Mouse (Mus musculus): Measurements from ENCODE around the gene Hoxd8. TPM values are rescaled to one million over a fixed set of nuclear protein-coding genes. Genes with fewer than 3 reads are reported as not detected.

Gene Hoxd8
- polyA plus RNA-seq, 1 experiment from 2014 or later = 2.7 TPM

DNA sequence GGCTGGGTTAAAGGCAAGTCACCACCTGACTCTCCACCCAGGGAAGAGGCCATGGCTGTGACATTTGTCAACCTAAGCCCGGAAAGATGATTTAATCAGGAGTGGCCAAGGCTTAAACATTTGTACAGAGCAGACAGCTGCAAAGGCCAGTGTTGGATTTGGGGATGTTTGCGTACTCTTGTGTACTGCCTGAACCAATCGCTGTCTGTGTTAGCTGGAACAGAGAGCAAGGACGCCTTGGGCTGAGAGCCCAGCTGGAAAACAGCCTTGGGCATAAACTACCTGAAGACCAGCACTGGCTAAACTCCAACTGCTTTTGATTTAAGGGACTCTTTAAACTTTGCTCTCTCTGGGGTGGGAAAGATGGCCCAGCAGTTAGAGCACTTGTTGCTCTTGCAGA lies 4.3 kb downstream of the Hoxd8 start:
- H3K4me1 ChIP-seq (replicated peaks; ENCODE audit: control insufficient read depth, insufficient read depth, low read length) = no peaks in the 10 kb centered on the region
- no peak overlapping the region for H3K4me2 ChIP-seq (replicated peaks; ENCODE audit: low read depth)
- no peak overlapping the region for H3K9ac ChIP-seq (ENCODE audit: low read depth, low read length)
- H3K27ac ChIP-seq (ENCODE audit: low read depth, low read length) = no peak overlapping the region
- WGBS = 31% methylated on average over 4 of the region's 4 CpGs
- no peak overlapping the region for H3K4me3 ChIP-seq (ENCODE audit: low read depth, low read length)
- H3K9me3 ChIP-seq (ENCODE audit: control insufficient read depth) = no peaks in the 10 kb centered on the region
- H3K27me3 ChIP-seq (replicated peaks; ENCODE audit: control insufficient read depth, insufficient read depth, low read length) = peaks cover 94% of the 10 kb centered on the region
- no peak for ATAC-seq
- no peaks in the 10 kb centered on the region for H3K36me3 ChIP-seq (ENCODE audit: control insufficient read depth, insufficient read depth)
- no peak for TF ChIP-seq CTCF (IDR thresholded peaks at IDR 0.05; ENCODE audit: low read depth)

- no peak for ATAC-seq
- TF ChIP-seq CTCF (IDR thresholded peaks at IDR 0.05; ENCODE audit: low read depth) = no peak
- no peaks in the 10 kb centered on the region for H3K36me3 ChIP-seq (ENCODE audit: control insufficient read depth, insufficient read depth)
- 22% methylated on average over 5 of the region's 5 CpGs for WGBS
- no peak overlapping the region for H3K27ac ChIP-seq (ENCODE audit: low read depth, low read length)
- H3K4me1 ChIP-seq (replicated peaks; ENCODE audit: control insufficient read depth, insufficient read depth, low read length) = no peaks in the 10 kb centered on the region
- no peak overlapping the region for H3K4me3 ChIP-seq (ENCODE audit: low read depth, low read length)
- no peak overlapping the region for H3K9ac ChIP-seq (ENCODE audit: low read depth, low read length)
- H3K27me3 ChIP-seq (replicated peaks; ENCODE audit: control insufficient read depth, insufficient read depth, low read length) = peaks cover 94% of the 10 kb centered on the region
- H3K9me3 ChIP-seq (ENCODE audit: control insufficient read depth) = no peaks in the 10 kb centered on the region
- no peak overlapping the region for H3K4me2 ChIP-seq (replicated peaks; ENCODE audit: low read depth)
These were observed 5.3 kb downstream of the Hoxd8 start for GRCm38 (mm10) chr2:74709465-74710419.

DNA sequence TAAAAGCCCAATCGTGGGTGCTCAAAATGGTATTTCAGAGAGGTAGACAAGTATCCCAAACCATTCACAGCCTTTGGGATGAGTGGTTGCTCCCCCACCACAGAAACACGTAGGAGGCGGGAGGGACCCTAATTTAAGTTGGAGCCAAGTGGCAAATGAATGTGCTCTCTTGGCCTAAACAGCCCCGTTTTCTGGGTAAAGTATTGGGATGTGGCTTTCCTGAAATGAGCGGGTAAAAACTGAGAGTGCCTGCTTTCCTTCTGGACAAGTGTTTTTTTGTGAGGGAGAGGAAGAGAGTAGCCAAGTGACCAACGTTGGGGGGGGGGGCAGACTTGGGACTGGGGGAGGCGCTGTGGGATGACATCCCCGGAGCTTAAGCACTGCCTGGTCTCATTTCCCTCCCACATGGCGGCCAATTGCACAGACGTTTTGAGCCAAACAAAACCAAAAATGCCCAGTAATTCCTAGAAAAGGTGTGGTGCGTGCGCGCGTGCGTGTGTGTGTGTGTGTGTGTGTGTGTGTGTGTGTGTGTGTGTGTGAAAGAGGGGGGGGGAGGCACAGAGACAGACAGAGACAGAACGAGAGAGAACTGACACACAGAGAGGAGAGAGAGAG lies 6.6 kb downstream of the Hoxd8 start:
- H3K36me3 ChIP-seq (ENCODE audit: control insufficient read depth, insufficient read depth) = no peaks in the 10 kb centered on the region
- no peak for ATAC-seq
- H3K9ac ChIP-seq (ENCODE audit: low read depth, low read length) = no peak overlapping the region
- WGBS = 4% methylated on average over 16 of the region's 16 CpGs
- H3K27ac ChIP-seq (ENCODE audit: low read depth, low read length) = no peak overlapping the region
- peaks cover 94% of the 10 kb centered on the region for H3K27me3 ChIP-seq (replicated peaks; ENCODE audit: control insufficient read depth, insufficient read depth, low read length)
- H3K4me2 ChIP-seq (replicated peaks; ENCODE audit: low read depth) = peak overlapping the region; percentile 70
- H3K4me3 ChIP-seq (ENCODE audit: low read depth, low read length) = peak overlapping the region; percentile 65
- H3K9me3 ChIP-seq (ENCODE audit: control insufficient read depth) = no peaks in the 10 kb centered on the region
- H3K4me1 ChIP-seq (replicated peaks; ENCODE audit: control insufficient read depth, insufficient read depth, low read length) = no peaks in the 10 kb centered on the region
- no peak for TF ChIP-seq CTCF (IDR thresholded peaks at IDR 0.05; ENCODE audit: low read depth)

GRCm38 (mm10) chr2:74711721-74712621 lies 7.6 kb downstream of the Hoxd8 start, which contains the start of the genes Hoxd3 and Hoxd4:
Gene Hoxd3 (plus strand): TSS chr2:74711927.
Gene Hoxd4 (plus strand): TSS chr2:74711929.
- Histone ChIP-seq H3K36me3 (ENCODE audit: control insufficient read depth, insufficient read depth) (no peaks in the 10 kb centered on the region), H3K4me3 (ENCODE audit: low read depth, low read length) (peak within 1 kb of the TSS; percentile 65), H3K27me3 (replicated peaks; ENCODE audit: control insufficient read depth, insufficient read depth, low read length) (peaks cover 88% of the 10 kb centered on the region), H3K9ac (ENCODE audit: low read depth, low read length) (peak within 1 kb of the TSS; percentile 70), H3K4me2 (replicated peaks; ENCODE audit: low read depth) (peak within 1 kb of the TSS; percentile 70), H3K27ac (ENCODE audit: low read depth, low read length) (peak within 1 kb of the TSS; percentile 66), H3K9me3 (ENCODE audit: control insufficient read depth) (no peaks in the 10 kb centered on the region), H3K4me1 (replicated peaks; ENCODE audit: control insufficient read depth, insufficient read depth, low read length) (no peaks in the 10 kb centered on the region)
- no peak for TF ChIP-seq CTCF (IDR thresholded peaks at IDR 0.05; ENCODE audit: low read depth)
- peak; percentile 39 for ATAC-seq
- WGBS = under 1% methylated on average over 65 of the region's 65 CpGs

DNA sequence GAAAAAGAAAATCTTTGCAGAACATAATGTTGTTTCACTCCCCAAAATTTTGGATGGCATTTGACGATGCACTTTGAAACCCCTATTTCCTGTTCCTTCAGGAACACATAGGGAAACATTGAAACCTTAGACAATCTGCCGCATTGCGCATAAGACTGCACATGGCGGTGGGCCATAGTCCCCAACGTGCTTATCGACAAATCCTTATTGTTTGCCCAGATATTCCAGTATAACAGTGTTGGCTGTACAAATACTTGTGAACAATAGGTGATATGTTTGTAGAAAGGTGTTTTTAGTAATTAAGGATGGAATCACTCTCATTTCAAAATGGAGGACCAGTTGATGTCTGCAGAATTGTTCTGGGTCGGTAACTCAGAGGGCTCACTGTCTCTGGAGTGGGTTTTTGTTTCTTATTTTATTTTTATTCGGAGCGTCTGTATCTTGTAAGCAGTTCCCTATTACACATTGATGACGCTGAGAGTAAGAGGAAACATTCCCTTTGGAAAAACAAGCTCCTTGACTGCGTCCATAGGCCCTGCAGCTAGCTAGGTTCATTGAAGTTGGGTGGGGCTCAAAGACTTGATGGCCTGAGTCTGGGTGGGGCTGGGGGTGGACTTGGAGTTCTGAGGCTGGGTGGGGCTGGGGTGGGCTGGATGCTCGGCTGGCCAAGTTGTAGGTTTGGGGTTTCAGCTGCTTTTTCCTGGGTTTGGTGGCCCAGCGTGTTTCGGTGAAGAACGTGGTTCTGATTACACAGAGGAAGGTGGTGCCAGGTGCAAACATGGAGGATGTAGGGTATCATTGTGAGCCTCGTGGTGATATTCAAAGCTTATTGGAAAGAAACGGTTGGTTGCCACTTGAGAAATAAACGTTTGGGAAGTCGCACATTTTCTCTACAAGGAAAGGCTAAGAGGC lies 9.1 kb downstream of the Hoxd8 start:
- Histone ChIP-seq H3K4me3 (ENCODE audit: low read depth, low read length) (peak overlapping the region; percentile 65), H3K9me3 (ENCODE audit: control insufficient read depth) (no peaks in the 10 kb centered on the region), H3K9ac (ENCODE audit: low read depth, low read length) (no peak overlapping the region), H3K4me1 (replicated peaks; ENCODE audit: control insufficient read depth, insufficient read depth, low read length) (no peaks in the 10 kb centered on the region), H3K27me3 (replicated peaks; ENCODE audit: control insufficient read depth, insufficient read depth, low read length) (peaks cover 76% of the 10 kb centered on the region), H3K36me3 (ENCODE audit: control insufficient read depth, insufficient read depth) (no peaks in the 10 kb centered on the region), H3K27ac (ENCODE audit: low read depth, low read length) (no peak overlapping the region), H3K4me2 (replicated peaks; ENCODE audit: low read depth) (peak overlapping the region; percentile 70)
- TF ChIP-seq CTCF (IDR thresholded peaks at IDR 0.05; ENCODE audit: low read depth) = no peak
- no peak for ATAC-seq
- WGBS = 20% methylated on average over 19 of the region's 19 CpGs
